Mouse (Mus musculus): ENCODE data around the gene Zfyve19.

DNA sequence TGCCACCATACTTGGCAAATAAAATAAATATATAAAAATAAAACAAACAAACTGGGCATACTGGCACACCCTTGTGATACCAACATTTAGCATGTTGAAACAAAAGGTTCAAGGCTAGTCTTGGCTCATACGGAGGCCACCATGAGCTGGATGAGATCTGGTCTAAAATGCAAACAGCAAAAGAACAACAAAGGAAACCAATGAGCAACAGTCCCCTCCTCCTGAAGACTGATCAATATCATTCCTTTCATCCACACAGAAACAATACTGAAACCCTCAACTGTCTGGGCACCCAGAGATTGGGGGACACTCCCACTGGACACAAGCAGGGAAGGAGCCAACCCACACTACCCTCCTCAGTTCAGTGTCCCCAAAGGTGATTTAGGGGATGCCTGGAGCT is 10.9 kb upstream of the Zfyve19 start:
- no peak for TF ChIP-seq E2F4 (IDR thresholded peaks at IDR 0.05; ENCODE audit: insufficient read depth)
- TF ChIP-seq USF1 (IDR thresholded peaks at IDR 0.05; ENCODE audit: low read depth) = no peak
- no peak for TF ChIP-seq POLR2A (IDR thresholded peaks at IDR 0.05; ENCODE audit: insufficient read length, low read depth)
- no peak for TF ChIP-seq TCF3 (IDR thresholded peaks at IDR 0.05; ENCODE audit: insufficient read length, low read depth)
- no peak for TF ChIP-seq MYOG (IDR thresholded peaks at IDR 0.05; ENCODE audit: control insufficient read depth in 1 of 3, insufficient read depth in 1 of 3, insufficient read length in 2 of 3, low read depth in 2 of 3)
- TF ChIP-seq POLR2AphosphoS2 (IDR thresholded peaks at IDR 0.05; ENCODE audit: insufficient read length, low read depth) = no peak
- no peak for TF ChIP-seq SRF (IDR thresholded peaks at IDR 0.05; ENCODE audit: control insufficient read depth, insufficient read length, low read depth)
- no peak for TF ChIP-seq MYOD1 (IDR thresholded peaks at IDR 0.05; ENCODE audit: control insufficient read depth in 1 of 3, insufficient read length in 2 of 3, low read depth in 2 of 3)

Measured in myocyte (in vitro differentiated cells).